Mouse (Mus musculus) adipocyte (in vitro differentiated cells): ENCODE measurements at regions not wholly inside any gene's neighbourhood (a gene's known extent, or its start where the extent isn't known, plus 50 kb on each side); places are given as distances from the start of the nearest gene placed in this dataset.
A peak's percentile ranks its signal among the peaks of the same experiment; 100 is the strongest.

Experiments
- DNase-seq: peaks from one replicate; pipeline ENCODE4 v3.0.0-alpha.2; 2016; ENCODE audit warnings: low spot score

- DNase-seq, result no peak
Observed at GRCm38 (mm10) chr13:35383000-35383623, 276.5 kb upstream of the Cdyl start.

- DNase-seq, result peak; percentile 92
Observed at GRCm38 (mm10) chr13:35383624-35384018, 276.0 kb upstream of the Cdyl start.

- no peak for DNase-seq
Observed at GRCm38 (mm10) chr13:35388380-35388779, 271.3 kb upstream of the Cdyl start.

GRCm38 (mm10) chr13:35389781-35390525 is 269.7 kb upstream of the Cdyl start:
- no peak for DNase-seq

GRCm38 (mm10) chr13:35390526-35390880 is 269.1 kb upstream of the Cdyl start:
- DNase-seq, result no peak

- DNase-seq, result no peak
Observed at GRCm38 (mm10) chr13:35392167-35392566, 267.5 kb upstream of the Cdyl start.

- DNase-seq, result no peak
Observed at GRCm38 (mm10) chr13:35395192-35395591, 264.4 kb upstream of the Cdyl start.

- DNase-seq, result peak; percentile 86
Observed at GRCm38 (mm10) chr13:35395630-35396029, 264.0 kb upstream of the Cdyl start.

- no peak for DNase-seq
Observed at GRCm38 (mm10) chr13:35397166-35397565, 262.5 kb upstream of the Cdyl start.

GRCm38 (mm10) chr13:35398192-35398591 is 261.4 kb upstream of the Cdyl start:
- DNase-seq, result no peak

GRCm38 (mm10) chr13:35402856-35403255 is 256.8 kb upstream of the Cdyl start:
- peak; percentile 12 for DNase-seq

GRCm38 (mm10) chr13:35404428-35404827 is 255.2 kb upstream of the Cdyl start:
- no peak for DNase-seq

GRCm38 (mm10) chr13:35405384-35405783 is 254.2 kb upstream of the Cdyl start:
- no peak for DNase-seq

- DNase-seq, result peak; percentile 26
Observed at GRCm38 (mm10) chr13:35417500-35417899, 242.1 kb upstream of the Cdyl start.

GRCm38 (mm10) chr13:35420076-35420475 is 239.6 kb upstream of the Cdyl start:
- no peak for DNase-seq

- no peak for DNase-seq
Observed at GRCm38 (mm10) chr13:35426061-35426460, 233.6 kb upstream of the Cdyl start.

GRCm38 (mm10) chr13:35435173-35435572 is 224.5 kb upstream of the Cdyl start:
- DNase-seq, result no peak

GRCm38 (mm10) chr13:35447661-35448060 is 212.0 kb upstream of the Cdyl start:
- DNase-seq, result no peak

- DNase-seq, result no peak
Observed at GRCm38 (mm10) chr13:35452420-35452819, 207.2 kb upstream of the Cdyl start.

GRCm38 (mm10) chr13:35453222-35453914 is 206.3 kb upstream of the Cdyl start:
- no peak for DNase-seq

- DNase-seq, result no peak
Observed at GRCm38 (mm10) chr13:35460051-35460450, 199.6 kb upstream of the Cdyl start.

GRCm38 (mm10) chr13:35463231-35463630 is 196.4 kb upstream of the Cdyl start:
- DNase-seq, result peak; percentile 83

- peak; percentile 32 for DNase-seq
Observed at GRCm38 (mm10) chr13:35463850-35464249, 195.8 kb upstream of the Cdyl start.
